Mouse (Mus musculus): Measurements from ENCODE around the gene Marc1. TPM values are rescaled to one million over a fixed set of nuclear protein-coding genes. Genes with fewer than 3 reads are reported as not detected.

The Marc1 gene
- total and polyA plus RNA-seq, 2 experiments from 2014 or later = 0.24 to 0.45 TPM

DNA sequence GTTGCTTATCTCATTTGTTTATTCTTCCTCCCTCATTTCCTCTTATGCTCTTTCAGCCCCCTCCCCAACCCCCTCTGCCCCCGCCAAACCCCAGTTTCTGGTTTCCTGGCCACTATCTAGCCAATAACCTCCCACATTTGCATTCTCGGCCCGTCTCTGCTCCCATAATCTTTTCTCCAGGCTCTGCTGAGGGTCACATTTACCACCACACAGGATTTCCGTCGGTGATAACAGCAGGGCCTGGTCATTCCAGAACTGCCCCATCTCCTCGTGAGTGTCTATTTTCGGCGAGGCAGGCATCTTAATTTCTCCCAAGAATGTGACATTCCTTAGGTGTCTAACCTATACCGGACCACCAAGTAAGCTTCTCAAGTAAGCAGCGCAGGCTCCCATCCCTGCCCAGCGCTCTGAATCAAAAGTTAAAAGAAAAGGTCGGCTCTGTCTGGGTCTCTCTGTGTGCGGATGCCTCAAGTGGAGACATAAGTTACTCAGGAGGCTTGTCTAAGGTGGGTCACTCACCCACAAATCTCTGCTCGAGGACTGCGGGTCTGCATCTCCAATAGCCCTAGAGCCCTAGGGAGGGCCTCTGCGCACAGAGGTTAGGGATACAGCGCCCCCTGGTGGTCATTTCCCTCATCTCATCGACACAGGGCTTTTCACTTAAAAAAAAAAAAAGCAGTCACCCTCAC is 39.8 kb downstream of the Marc1 start:
- no peaks in the 10 kb centered on the region for H3K9me3 ChIP-seq (ENCODE audit: low read length)
- WGBS = 33% methylated on average over 18 of the region's 18 CpGs
- peak; percentile 40; the same call in 1 of the 2 replicates for ATAC-seq
- no peak overlapping the region for H3K9ac ChIP-seq
- DNase-seq = peak; percentile 74
- H3K4me1 ChIP-seq (ENCODE audit: insufficient read depth) = no peaks in the 10 kb centered on the region
- no peak overlapping the region for H3K27ac ChIP-seq (ENCODE audit: low read depth, low read length)
- no peaks in the 10 kb centered on the region; the same call in 1 of the 2 replicates for H3K27me3 ChIP-seq (ENCODE audit: insufficient read depth, low read length)
- no peaks in the 10 kb centered on the region for H3K36me3 ChIP-seq (ENCODE audit: insufficient read depth)
- peak; percentile 81 for TF ChIP-seq CTCF (IDR thresholded peaks at IDR 0.05; ENCODE audit: low read depth)
- peak overlapping the region; percentile 13; the same call in 1 of the 2 replicates for H3K4me2 ChIP-seq (ENCODE audit: low read depth)
- H3K4me3 ChIP-seq (ENCODE audit: low read depth, low read length) = no peak overlapping the region

DNA sequence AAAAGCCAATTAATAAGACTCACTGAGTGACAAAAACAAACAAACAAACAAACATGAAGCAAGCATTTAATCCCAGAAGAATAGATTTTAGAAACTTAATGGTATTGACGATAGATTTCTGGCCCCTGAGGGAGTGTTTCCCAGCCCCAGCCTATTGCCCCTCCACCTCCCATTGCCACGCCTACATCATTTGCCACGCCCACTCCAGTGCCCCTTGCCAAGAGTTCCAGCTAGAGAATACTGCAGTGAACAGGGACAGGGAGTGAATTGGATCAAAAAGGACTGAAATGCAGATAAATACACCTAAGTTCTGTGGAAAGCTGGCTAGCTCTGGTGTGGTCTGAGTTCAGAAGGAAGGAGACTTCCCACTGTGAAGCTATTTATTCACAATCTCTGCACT is 47.2 kb downstream of the Marc1 start:
- no peak overlapping the region for H3K4me3 ChIP-seq (ENCODE audit: low read depth, low read length)
- no peak overlapping the region for H3K27ac ChIP-seq (ENCODE audit: low read depth, low read length)
- H3K36me3 ChIP-seq (ENCODE audit: insufficient read depth) = no peaks in the 10 kb centered on the region
- H3K4me2 ChIP-seq (ENCODE audit: low read depth) = no peak overlapping the region
- H3K9me3 ChIP-seq (ENCODE audit: low read length) = no peaks in the 10 kb centered on the region
- 30% methylated on average over 3 of the region's 3 CpGs for WGBS
- no peaks in the 10 kb centered on the region for H3K27me3 ChIP-seq (ENCODE audit: insufficient read depth, low read length)
- TF ChIP-seq CTCF (IDR thresholded peaks at IDR 0.05; ENCODE audit: low read depth) = no peak
- H3K9ac ChIP-seq = no peak overlapping the region
- DNase-seq (no peak), ATAC-seq (no peak)
- no peaks in the 10 kb centered on the region for H3K4me1 ChIP-seq (ENCODE audit: insufficient read depth)

GRCm38 (mm10) chr1:184762941-184763340 is 48.2 kb downstream of the Marc1 start:
- DNase-seq = no peak
- no peak overlapping the region for H3K27ac ChIP-seq (ENCODE audit: low read depth, low read length)
- no peak overlapping the region for H3K4me3 ChIP-seq (ENCODE audit: low read depth, low read length)
- H3K36me3 ChIP-seq (ENCODE audit: insufficient read depth) = no peaks in the 10 kb centered on the region
- H3K9ac ChIP-seq = no peak overlapping the region
- 64% methylated on average over 5 of the region's 5 CpGs for WGBS
- no peaks in the 10 kb centered on the region for H3K9me3 ChIP-seq (ENCODE audit: low read length)
- no peak for TF ChIP-seq CTCF (IDR thresholded peaks at IDR 0.05; ENCODE audit: low read depth)
- H3K27me3 ChIP-seq (ENCODE audit: insufficient read depth, low read length) = no peaks in the 10 kb centered on the region
- ATAC-seq = no peak
- H3K4me2 ChIP-seq (ENCODE audit: low read depth) = no peak overlapping the region
- no peaks in the 10 kb centered on the region for H3K4me1 ChIP-seq (ENCODE audit: insufficient read depth)

- WGBS = 85% methylated on average over 4 of the region's 4 CpGs
- Histone ChIP-seq H3K9me3 (ENCODE audit: low read length) (no peaks in the 10 kb centered on the region), H3K27ac (ENCODE audit: low read depth, low read length) (no peak overlapping the region), H3K4me3 (ENCODE audit: low read depth, low read length) (no peak overlapping the region), H3K4me1 (ENCODE audit: insufficient read depth) (no peaks in the 10 kb centered on the region), H3K4me2 (ENCODE audit: low read depth) (no peak overlapping the region), H3K36me3 (ENCODE audit: insufficient read depth) (no peaks in the 10 kb centered on the region), H3K27me3 (ENCODE audit: insufficient read depth, low read length) (no peaks in the 10 kb centered on the region), H3K9ac (no peak overlapping the region)
- TF ChIP-seq CTCF (IDR thresholded peaks at IDR 0.05; ENCODE audit: low read depth) = no peak
- no peak for DNase-seq
- ATAC-seq = no peak
These were observed 49.1 kb downstream of the Marc1 start for GRCm38 (mm10) chr1:184761988-184762387.

DNA sequence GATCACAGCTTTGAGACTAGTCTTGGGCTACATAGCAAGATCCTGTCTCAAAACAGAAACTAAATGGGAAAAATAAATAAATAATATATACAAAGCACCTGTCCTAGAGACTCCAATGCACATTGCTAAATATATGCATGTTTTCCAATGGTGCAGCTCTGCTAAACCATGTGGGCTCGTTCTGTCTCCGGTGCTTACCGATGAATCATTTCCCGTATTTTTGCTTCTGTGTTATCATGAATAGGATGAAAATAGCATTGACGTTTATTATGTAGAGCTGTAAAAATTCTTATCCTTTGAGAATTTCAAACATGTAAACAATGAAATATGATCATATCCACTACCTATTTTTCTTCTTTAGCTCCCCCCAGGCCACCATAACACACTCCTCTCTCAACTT is 58.4 kb downstream of the Marc1 start:
- Histone ChIP-seq H3K9ac (no peak overlapping the region), H3K27me3 (ENCODE audit: insufficient read depth, low read length) (no peaks in the 10 kb centered on the region), H3K4me1 (ENCODE audit: insufficient read depth) (no peaks in the 10 kb centered on the region), H3K27ac (ENCODE audit: low read depth, low read length) (no peak overlapping the region), H3K9me3 (ENCODE audit: low read length) (no peaks in the 10 kb centered on the region), H3K36me3 (ENCODE audit: insufficient read depth) (no peaks in the 10 kb centered on the region), H3K4me2 (ENCODE audit: low read depth) (no peak overlapping the region), H3K4me3 (ENCODE audit: low read depth, low read length) (no peak overlapping the region)
- ATAC-seq (no peak), DNase-seq (no peak)
- no peak for TF ChIP-seq CTCF (IDR thresholded peaks at IDR 0.05; ENCODE audit: low read depth)
- WGBS = 87% methylated on average over 5 of the region's 5 CpGs

- H3K9me3 ChIP-seq (ENCODE audit: low read length) = no peaks in the 10 kb centered on the region
- H3K4me1 ChIP-seq (ENCODE audit: insufficient read depth) = no peaks in the 10 kb centered on the region
- no peak for DNase-seq
- no peak overlapping the region for H3K4me2 ChIP-seq (ENCODE audit: low read depth)
- no peaks in the 10 kb centered on the region for H3K27me3 ChIP-seq (ENCODE audit: insufficient read depth, low read length)
- 84% methylated on average over 11 of the region's 11 CpGs for WGBS
- no peak overlapping the region for H3K27ac ChIP-seq (ENCODE audit: low read depth, low read length)
- TF ChIP-seq CTCF (IDR thresholded peaks at IDR 0.05; ENCODE audit: low read depth) = no peak
- H3K36me3 ChIP-seq (ENCODE audit: insufficient read depth) = no peaks in the 10 kb centered on the region
- H3K4me3 ChIP-seq (ENCODE audit: low read depth, low read length) = no peak overlapping the region
- H3K9ac ChIP-seq = no peak overlapping the region
- no peak for ATAC-seq
These were observed 60.9 kb downstream of the Marc1 start for GRCm38 (mm10) chr1:184750114-184750664.

GRCm38 (mm10) chr1:184748692-184749152 is 62.4 kb downstream of the Marc1 start:
- no peak overlapping the region for H3K4me3 ChIP-seq (ENCODE audit: low read depth, low read length)
- ATAC-seq (no peak), DNase-seq (no peak)
- 34% methylated on average over 14 of the region's 14 CpGs for WGBS
- TF ChIP-seq CTCF (IDR thresholded peaks at IDR 0.05; ENCODE audit: low read depth) = no peak
- no peaks in the 10 kb centered on the region for H3K9me3 ChIP-seq (ENCODE audit: low read length)
- no peaks in the 10 kb centered on the region for H3K36me3 ChIP-seq (ENCODE audit: insufficient read depth)
- no peaks in the 10 kb centered on the region for H3K27me3 ChIP-seq (ENCODE audit: insufficient read depth, low read length)
- H3K4me2 ChIP-seq (ENCODE audit: low read depth) = 0 out of 2 replicates have a peak overlapping the region, but pooled peaks have one; percentile 21
- no peaks in the 10 kb centered on the region for H3K4me1 ChIP-seq (ENCODE audit: insufficient read depth)
- H3K9ac ChIP-seq = no peak overlapping the region
- no peak overlapping the region for H3K27ac ChIP-seq (ENCODE audit: low read depth, low read length)
